Mouse (Mus musculus) midbrain, embryonic 15.5 days (tissue): Measurements from ENCODE around the gene Rab3a. TPM values are rescaled to one million over a fixed set of nuclear protein-coding genes. Genes with fewer than 3 reads are reported as not detected.
A peak's percentile ranks its signal among the peaks of the same experiment; 100 is the strongest.

Source experiments
- ATAC-seq: fragments of 200-750 bp; cut with Nextera tagmentation; replicated peaks from 2 replicates; pipeline ENCODE4 v1.8.0; 2017; ENCODE audit warnings: moderate TSS enrichment
- H3K27ac ChIP-seq: fragments of 300-500 bp; sonication (generic); 2 replicates; pipeline ENCODE4 v1.5.1; 2015; ENCODE audit warnings: mild to moderate bottlenecking, inconsistent platforms
- H3K27me3 ChIP-seq: fragments of 300-500 bp; sonication (generic); replicated peaks from 2 replicates; pipeline ENCODE4 v1.6.1; 2015; ENCODE audit warnings: inconsistent platforms
- H3K36me3 ChIP-seq: fragments of 300-500 bp; sonication (generic); replicated peaks from 2 replicates; pipeline ENCODE4 v1.6.1; 2015; ENCODE audit warnings: inconsistent platforms
- H3K4me1 ChIP-seq: fragments of 300-500 bp; sonication (generic); 2 replicates; pipeline ENCODE4 v1.6.1; 2015; ENCODE audit warnings: inconsistent platforms
- H3K4me2 ChIP-seq: fragments of 300-500 bp; sonication (generic); 2 replicates; pipeline ENCODE4 v1.6.1; 2015; ENCODE audit warnings: inconsistent platforms, mild to moderate bottlenecking, moderate library complexity
- H3K4me3 ChIP-seq: fragments of 300-500 bp; sonication (generic); 2 replicates; pipeline ENCODE4 v1.5.1; 2015; ENCODE audit warnings: mild to moderate bottlenecking, inconsistent platforms
- H3K9ac ChIP-seq: fragments of 300-500 bp; sonication (generic); 2 replicates; pipeline ENCODE4 v1.6.1; 2015; ENCODE audit warnings: mild to moderate bottlenecking, inconsistent platforms
- H3K9me3 ChIP-seq: fragments of 300-500 bp; sonication (generic); 2 replicates; pipeline ENCODE4 v1.6.1; 2016; ENCODE audit warnings: inconsistent platforms
- WGBS: fragments of 180-500 bp; shearing (Covaris S2); methylation state at CpG from one replicate; pipeline ENCODE4 v1.1.7; 2015; ENCODE audit warnings: mixed read lengths; 5-methylcytosine and 5-hydroxymethylcytosine counted together
- polyA plus RNA-seq: library from polyadenylated mRNA; unstranded; fragments of >200 nt; fragmentation: Nextera tagmentation; extraction: Ambion mirVana; gene quantifications from 2 replicates; pipeline ENCODE4 v1.2.1, GENCODE M21; 2015

The Rab3a gene
- polyA plus RNA-seq, 1 experiment from 2014 or later = 487 TPM

DNA sequence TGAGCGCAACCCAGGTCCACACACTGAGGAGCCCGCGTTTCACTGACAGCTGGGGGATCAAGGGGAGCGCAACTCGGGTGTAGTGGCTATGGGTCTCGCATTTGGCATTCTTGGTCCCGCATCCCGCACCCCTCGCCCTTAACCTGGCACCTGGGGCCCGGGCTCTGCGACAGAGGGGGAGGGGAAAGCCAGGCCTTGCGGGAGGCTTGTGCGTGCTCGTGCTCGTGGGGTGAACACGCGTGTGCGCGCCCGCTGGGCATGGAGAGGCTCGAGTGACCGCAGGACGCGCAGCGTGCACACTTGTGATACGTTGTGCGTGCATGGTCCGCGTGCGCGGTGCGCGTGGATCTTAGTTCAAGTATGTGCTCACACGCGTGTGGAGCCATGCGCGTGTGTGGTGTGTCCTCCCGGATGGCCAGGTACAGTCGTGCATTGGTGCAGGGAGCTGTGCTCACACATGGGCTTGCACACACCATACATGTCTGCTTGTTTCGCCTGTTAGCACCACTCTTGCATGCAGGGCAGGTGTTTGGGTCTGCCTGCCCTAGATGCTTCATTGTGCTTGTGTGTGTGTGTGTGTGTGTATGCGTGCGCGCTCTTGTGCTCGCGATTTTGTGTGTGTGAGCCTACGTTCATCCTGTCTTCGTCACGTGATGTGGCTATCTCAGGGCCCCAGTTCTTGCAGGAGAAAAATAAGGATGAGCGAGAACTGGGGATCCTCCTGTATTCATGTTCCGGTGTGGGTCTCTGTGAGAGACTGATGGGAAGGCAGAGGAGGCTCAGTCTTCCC is 587 bp downstream of the Rab3a start:
- H3K4me3 ChIP-seq = peak overlapping the region; percentile 71
- no peaks in the 10 kb centered on the region for H3K27me3 ChIP-seq
- H3K9ac ChIP-seq = peak overlapping the region; percentile 83
- peak overlapping the region; percentile 57 for H3K4me2 ChIP-seq
- peak overlapping the region; percentile 92 for H3K27ac ChIP-seq
- H3K9me3 ChIP-seq = no peaks in the 10 kb centered on the region
- H3K4me1 ChIP-seq = peaks cover 49% of the 10 kb centered on the region
- peaks cover 16% of the 10 kb centered on the region; the same call in 1 of the 2 replicates for H3K36me3 ChIP-seq
- WGBS = 13% methylated on average over 50 of the region's 50 CpGs
- ATAC-seq = peak; percentile 64

DNA sequence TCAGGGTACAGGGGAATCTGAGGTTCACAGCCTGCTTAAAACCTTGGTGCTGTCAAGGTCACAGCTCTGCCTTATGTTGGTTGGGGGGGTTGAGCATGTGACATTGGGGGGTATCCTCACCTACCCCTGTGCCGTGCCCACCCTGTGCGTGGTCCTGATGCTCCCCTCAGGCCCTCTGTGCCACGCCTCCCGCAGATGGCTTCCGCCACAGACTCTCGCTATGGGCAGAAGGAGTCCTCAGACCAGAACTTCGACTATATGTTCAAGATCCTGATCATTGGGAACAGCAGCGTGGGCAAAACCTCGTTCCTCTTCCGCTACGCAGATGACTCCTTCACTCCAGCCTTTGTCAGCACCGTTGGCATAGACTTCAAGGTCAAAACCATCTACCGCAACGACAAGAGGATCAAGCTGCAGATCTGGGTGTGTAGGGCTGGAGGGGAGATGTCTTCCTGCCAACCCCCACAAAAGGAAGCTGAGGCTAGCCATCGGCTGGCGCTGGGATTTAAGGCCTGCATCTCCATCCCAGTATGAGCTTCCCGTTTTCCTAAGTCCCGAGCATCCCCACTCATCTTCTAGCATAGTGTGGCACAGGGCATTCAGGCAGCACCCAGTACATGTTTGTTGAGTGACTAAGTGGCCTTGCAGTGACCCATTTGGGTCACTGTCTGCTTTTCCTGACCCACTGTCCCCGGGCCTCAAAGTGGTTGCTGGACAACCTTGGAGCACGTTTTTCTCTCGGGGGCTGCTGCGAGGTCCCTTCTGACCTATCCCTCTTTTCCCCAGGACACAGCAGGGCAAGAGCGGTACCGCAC is 1.4 kb downstream of the Rab3a start:
- peak overlapping the region; percentile 57 for H3K4me2 ChIP-seq
- H3K4me3 ChIP-seq = peak overlapping the region; percentile 71
- no peak for ATAC-seq
- H3K9me3 ChIP-seq = no peaks in the 10 kb centered on the region
- WGBS = 85% methylated on average over 24 of the region's 24 CpGs
- peak overlapping the region; percentile 83 for H3K9ac ChIP-seq
- no peaks in the 10 kb centered on the region for H3K27me3 ChIP-seq
- H3K27ac ChIP-seq = peak overlapping the region; percentile 92; the same call in 1 of the 2 replicates
- H3K4me1 ChIP-seq = peaks cover 53% of the 10 kb centered on the region
- H3K36me3 ChIP-seq = peaks cover 16% of the 10 kb centered on the region; the same call in 1 of the 2 replicates

DNA sequence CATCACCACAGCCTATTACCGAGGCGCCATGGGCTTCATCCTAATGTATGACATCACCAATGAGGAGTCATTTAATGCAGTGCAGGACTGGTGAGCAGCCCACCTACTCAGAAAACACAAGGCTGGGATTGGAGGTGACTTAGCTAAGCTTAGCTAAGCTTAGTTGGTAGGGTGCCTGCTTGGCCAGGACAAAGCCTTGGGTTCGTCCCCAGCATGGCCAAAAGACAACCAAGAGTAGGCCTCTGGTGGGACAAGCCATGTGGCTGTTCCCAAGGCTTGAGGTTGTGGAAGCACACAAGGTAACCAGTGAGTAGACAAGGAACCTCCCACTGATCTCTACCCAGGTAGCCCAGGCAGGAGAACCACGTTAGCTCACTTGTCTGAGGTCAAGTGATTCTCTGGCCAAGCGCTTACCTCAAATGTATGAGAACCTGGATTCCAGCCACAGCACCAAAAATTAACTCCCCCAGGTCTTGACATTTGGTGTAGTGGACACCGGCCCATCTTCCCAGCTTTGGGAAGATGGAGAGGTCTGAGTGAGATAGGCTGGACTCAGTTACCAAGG is 2.1 kb downstream of the Rab3a start:
- Histone ChIP-seq H3K4me1 (peaks cover 53% of the 10 kb centered on the region), H3K36me3 (peaks cover 16% of the 10 kb centered on the region; the same call in 1 of the 2 replicates), H3K27ac (no peak overlapping the region), H3K9me3 (no peaks in the 10 kb centered on the region), H3K9ac (no peak overlapping the region), H3K4me3 (no peak overlapping the region), H3K27me3 (no peaks in the 10 kb centered on the region), H3K4me2 (no peak overlapping the region)
- ATAC-seq = no peak
- WGBS = 92% methylated on average over 6 of the region's 6 CpGs

DNA sequence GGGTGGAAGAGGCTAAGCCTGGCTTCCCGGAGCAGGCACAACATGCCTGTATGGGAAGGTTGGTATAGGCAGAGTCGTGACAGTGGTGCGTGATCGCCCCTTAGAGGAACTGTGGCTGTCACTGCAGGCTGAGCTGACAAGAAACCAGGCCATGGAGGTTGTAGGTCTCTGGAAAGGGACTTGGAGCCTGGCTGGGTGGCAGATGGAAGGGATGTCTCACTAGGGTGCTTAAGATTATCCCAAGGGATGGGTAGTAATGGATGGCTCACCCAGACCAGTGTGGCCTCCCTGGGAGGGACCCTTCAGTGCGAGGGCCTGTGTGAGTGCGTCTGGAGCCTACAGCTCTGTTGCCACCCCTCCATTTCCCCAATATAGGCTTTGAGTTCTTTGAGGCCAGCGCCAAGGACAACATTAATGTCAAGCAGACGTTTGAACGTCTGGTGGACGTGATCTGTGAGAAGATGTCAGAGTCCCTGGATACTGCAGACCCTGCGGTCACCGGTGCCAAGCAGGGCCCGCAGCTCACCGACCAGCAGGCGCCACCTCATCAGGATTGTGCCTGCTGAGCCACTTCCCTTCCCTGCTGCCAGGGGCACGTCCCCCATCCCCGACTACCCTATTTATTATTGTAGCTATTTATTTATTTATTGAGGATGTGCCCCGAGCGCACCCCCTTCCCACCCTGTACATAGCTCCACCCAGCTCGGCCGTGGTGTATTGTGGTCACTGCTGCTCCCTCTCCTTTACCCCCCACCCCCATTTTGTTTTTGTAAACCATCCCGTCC is 3.2 kb downstream of the Rab3a start:
- Histone ChIP-seq H3K27ac (no peak overlapping the region), H3K36me3 (peaks cover 16% of the 10 kb centered on the region; the same call in 1 of the 2 replicates), H3K9me3 (no peaks in the 10 kb centered on the region), H3K4me2 (no peak overlapping the region), H3K4me3 (no peak overlapping the region), H3K27me3 (no peaks in the 10 kb centered on the region), H3K4me1 (peaks cover 53% of the 10 kb centered on the region), H3K9ac (no peak overlapping the region)
- 63% methylated on average over 22 of the region's 22 CpGs for WGBS
- no peak for ATAC-seq

- no peak overlapping the region for H3K4me2 ChIP-seq
- H3K9ac ChIP-seq = no peak overlapping the region
- 82% methylated on average over 7 of the region's 7 CpGs for WGBS
- no peak overlapping the region for H3K4me3 ChIP-seq
- no peaks in the 10 kb centered on the region for H3K9me3 ChIP-seq
- H3K36me3 ChIP-seq = peaks cover 16% of the 10 kb centered on the region; the same call in 1 of the 2 replicates
- ATAC-seq = no peak
- no peak overlapping the region for H3K27ac ChIP-seq
- no peaks in the 10 kb centered on the region for H3K27me3 ChIP-seq
- H3K4me1 ChIP-seq = peaks cover 53% of the 10 kb centered on the region
Measured at GRCm38 (mm10) chr8:70758308-70758615, 3.8 kb downstream of the Rab3a start.

GRCm38 (mm10) chr8:70758616-70759561 is 4.4 kb downstream of the Rab3a start:
- H3K9ac ChIP-seq = no peak overlapping the region
- H3K4me3 ChIP-seq = no peak overlapping the region
- H3K4me1 ChIP-seq = peaks cover 53% of the 10 kb centered on the region
- H3K9me3 ChIP-seq = no peaks in the 10 kb centered on the region
- peaks cover 16% of the 10 kb centered on the region; the same call in 1 of the 2 replicates for H3K36me3 ChIP-seq
- H3K4me2 ChIP-seq = peak overlapping the region; percentile 89; the same call in 1 of the 2 replicates
- WGBS = 68% methylated on average over 19 of the region's 19 CpGs
- ATAC-seq = no peak
- H3K27me3 ChIP-seq = no peaks in the 10 kb centered on the region
- H3K27ac ChIP-seq = no peak overlapping the region

DNA sequence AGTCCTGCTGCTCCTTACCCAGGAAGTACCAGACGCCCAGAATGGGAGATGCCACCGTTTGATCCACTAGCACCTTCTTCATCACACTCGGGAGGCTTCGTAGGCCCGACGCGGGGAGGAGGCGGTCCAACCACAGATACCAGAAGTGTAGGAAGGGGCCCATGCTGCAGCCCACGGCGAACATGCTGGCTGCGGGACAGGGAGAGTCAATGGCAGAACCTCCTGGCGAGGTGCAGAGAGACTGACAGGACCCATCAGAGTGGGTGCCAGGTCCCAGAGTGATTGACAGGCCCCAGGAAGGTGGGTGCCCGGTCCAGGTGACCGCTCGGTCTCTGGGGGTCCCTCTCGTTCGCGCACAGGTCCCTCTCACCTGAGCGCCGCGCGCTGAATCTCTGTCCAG is 5.9 kb downstream of the Rab3a start:
- Histone ChIP-seq H3K27me3 (no peaks in the 10 kb centered on the region), H3K36me3 (peaks cover 16% of the 10 kb centered on the region; the same call in 1 of the 2 replicates), H3K4me3 (peak overlapping the region; percentile 69), H3K9ac (peak overlapping the region; percentile 66), H3K4me2 (peak overlapping the region; percentile 89), H3K9me3 (no peaks in the 10 kb centered on the region), H3K4me1 (peaks cover 51% of the 10 kb centered on the region), H3K27ac (peak overlapping the region; percentile 75)
- 1% methylated on average over 22 of the region's 22 CpGs for WGBS
- ATAC-seq = no peak; the same call in 1 of the 2 replicates

DNA sequence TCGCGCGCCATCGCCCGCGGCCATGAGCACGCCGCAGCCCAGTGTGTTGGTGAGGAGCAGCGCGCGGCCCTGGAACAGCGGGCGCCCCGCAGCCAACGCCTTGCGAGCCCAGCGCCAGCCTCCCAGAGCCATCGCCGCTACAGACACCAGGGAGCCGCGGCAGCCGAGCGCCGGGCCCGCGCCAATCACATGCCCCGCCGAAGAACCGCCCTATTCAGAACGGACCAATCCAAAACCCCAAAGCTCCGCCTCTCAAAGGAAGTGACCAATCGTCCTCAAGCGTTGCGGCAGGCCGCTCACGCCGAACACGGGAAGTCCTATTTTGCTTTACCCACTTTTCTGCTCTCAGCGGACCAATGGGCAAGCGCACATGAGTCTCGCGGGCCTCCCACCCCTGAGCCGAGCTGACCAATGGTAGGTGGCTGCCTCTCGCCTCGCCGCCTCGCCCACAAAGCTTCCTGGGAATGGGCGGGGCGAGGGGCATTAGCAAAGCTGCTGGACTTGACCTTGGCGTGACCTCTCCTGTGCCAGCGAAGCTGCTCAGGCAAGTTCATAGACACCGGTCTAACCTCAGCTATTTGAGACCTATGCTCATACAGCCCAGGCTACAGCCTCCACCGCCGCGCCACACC is 6.4 kb downstream of the Rab3a start, which contains the start of gene Mpv17l2:
Gene Mpv17l2 (minus strand): TSS at position 172 of the 632 bp plus-strand sequence.
- Histone ChIP-seq H3K9me3 (no peaks in the 10 kb centered on the region), H3K4me2 (peak within 1 kb of the TSS; percentile 89), H3K36me3 (peaks cover 16% of the 10 kb centered on the region; the same call in 1 of the 2 replicates), H3K27ac (peak within 1 kb of the TSS; percentile 75), H3K4me1 (peaks cover 51% of the 10 kb centered on the region), H3K9ac (peak within 1 kb of the TSS; percentile 66), H3K27me3 (no peaks in the 10 kb centered on the region), H3K4me3 (peak within 1 kb of the TSS; percentile 69)
- WGBS = under 1% methylated on average over 55 of the region's 55 CpGs
- peak; percentile 96 for ATAC-seq

GRCm38 (mm10) chr8:70762118-70762517 is 7.6 kb downstream of the Rab3a start:
- Histone ChIP-seq H3K4me2 (no peak overlapping the region), H3K4me3 (no peak overlapping the region), H3K27me3 (peaks cover 6% of the 10 kb centered on the region; the same call in 1 of the 2 replicates), H3K4me1 (peaks cover 49% of the 10 kb centered on the region), H3K36me3 (peaks cover 9% of the 10 kb centered on the region; the same call in 1 of the 2 replicates), H3K9me3 (no peaks in the 10 kb centered on the region), H3K9ac (no peak overlapping the region), H3K27ac (no peak overlapping the region)
- ATAC-seq = no peak
- 81% methylated on average over 1 of the region's 1 CpGs for WGBS

GRCm38 (mm10) chr8:70763354-70763753 is 8.9 kb downstream of the Rab3a start:
- H3K4me3 ChIP-seq = no peak overlapping the region
- peaks cover 37% of the 10 kb centered on the region for H3K4me1 ChIP-seq

More at GRCm38 (mm10) chr8:70763354-70763753, 8.9 kb downstream of the Rab3a start:
- H3K27ac ChIP-seq = no peak overlapping the region
- no peaks in the 10 kb centered on the region for H3K9me3 ChIP-seq
- no peak overlapping the region for H3K4me2 ChIP-seq
- peaks cover 16% of the 10 kb centered on the region; the same call in 1 of the 2 replicates for H3K27me3 ChIP-seq
- no peak overlapping the region for H3K9ac ChIP-seq
- ATAC-seq = no peak
- peaks cover 10% of the 10 kb centered on the region; the same call in 1 of the 2 replicates for H3K36me3 ChIP-seq
- 7% methylated on average over 3 of the region's 3 CpGs for WGBS
